Mouse (Mus musculus): Measurements from ENCODE around the gene Vmo1.
"Not testable (repeated sequence)": the region's sequence is repeated elsewhere in the genome, so short reads cannot be mapped to it uniquely, and the experiment has no call there.

Gene Vmo1

GRCm38 (mm10) chr11:70518923-70519322 is 4.5 kb upstream of the Vmo1 start, which contains the start of gene Gltpd2:
Gene Gltpd2 (plus strand): TSS chr11:70519196.
- no peak for DNase-seq

DNA sequence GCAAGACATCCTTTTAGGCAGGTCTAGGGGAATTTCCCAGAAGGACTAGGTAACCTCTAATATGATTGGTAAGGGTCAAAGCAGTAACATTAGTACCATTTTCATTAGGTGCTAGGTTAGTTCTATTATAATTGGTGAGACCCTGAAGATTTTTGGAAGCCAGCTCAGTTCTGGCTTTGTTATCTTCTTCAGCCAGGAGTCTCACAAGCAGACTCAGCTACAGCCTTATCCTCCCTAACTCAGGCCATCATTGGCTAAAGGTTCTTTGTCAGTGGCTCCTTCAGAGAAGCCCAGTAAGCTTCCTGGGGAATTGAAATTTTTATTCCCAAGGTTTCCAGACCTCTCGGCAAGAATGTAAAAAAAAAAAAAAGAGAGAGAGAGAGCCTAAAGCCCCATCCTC is 4.0 kb upstream of the Vmo1 start:
- DNase-seq: no peak

GRCm38 (mm10) chr11:70516352-70516751 is 1.9 kb upstream of the Vmo1 start:
- DNase-seq: no peak

- no peak for DNase-seq
These were observed 896 bp downstream of the Vmo1 start for GRCm38 (mm10) chr11:70513520-70513919.

DNA sequence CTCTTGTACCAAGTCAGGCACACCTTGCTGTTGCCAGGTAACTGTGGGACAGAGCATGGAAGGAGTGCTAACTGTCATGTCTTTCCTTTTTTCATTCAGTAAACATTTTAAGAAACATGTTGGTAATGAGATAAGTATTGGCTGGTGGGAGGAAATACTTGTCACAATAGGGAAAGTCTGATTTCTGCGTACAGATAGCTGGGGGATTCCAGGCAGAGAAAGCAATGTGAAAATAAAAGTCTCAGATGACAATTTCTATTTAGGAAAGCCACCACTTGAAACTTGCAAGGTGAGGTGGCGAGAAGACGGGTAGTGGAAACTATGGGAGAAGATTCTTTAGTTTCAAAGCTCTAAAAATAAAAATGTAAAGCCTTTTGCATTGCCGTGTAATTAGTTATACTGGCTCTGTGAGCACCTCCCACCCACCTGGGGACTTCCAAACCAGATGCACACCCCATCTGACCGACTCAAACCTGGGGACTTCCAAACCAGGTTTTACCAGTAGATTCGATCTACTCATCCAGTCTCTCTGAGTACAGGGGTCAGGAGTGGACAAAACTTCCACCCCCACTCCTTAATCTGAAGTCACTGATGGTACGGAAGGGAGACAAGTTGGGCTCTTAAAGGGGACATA is 1.6 kb downstream of the Vmo1 start:
- DNase-seq: no peak

- DNase-seq: no peak
These were observed 2.6 kb downstream of the Vmo1 start for GRCm38 (mm10) chr11:70511825-70512224.

GRCm38 (mm10) chr11:70511242-70511641 is 3.2 kb downstream of the Vmo1 start:
- no peak for DNase-seq

- no peak for DNase-seq
These were observed 4.5 kb downstream of the Vmo1 start for GRCm38 (mm10) chr11:70509753-70510564.

- no peak for DNase-seq
These were observed 7.4 kb downstream of the Vmo1 start for GRCm38 (mm10) chr11:70506962-70507515.

DNA sequence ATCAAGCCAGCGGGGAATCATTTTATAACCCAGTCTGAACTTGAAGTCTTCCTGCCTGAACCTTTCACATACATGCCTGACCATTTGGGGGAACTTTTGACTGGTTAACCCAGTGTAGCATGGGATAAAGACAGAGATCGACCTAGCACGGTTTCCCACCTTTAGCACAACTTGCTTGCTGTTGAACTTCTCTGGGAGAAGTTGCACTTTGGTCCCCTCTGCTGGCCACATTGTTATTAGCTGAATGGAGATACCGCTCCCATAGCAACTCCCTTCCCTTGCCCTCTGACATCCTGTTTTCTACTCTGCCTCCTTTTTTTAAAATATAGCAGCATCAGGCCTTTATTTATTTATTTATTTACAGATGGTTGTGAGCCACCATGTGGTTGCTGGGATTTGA is 8.0 kb downstream of the Vmo1 start:
- no peak for DNase-seq

GRCm38 (mm10) chr11:70504970-70505369 is 9.4 kb downstream of the Vmo1 start, which contains the start of gene Tm4sf5:
Gene Tm4sf5 (plus strand): TSS chr11:70505244.
- DNase-seq: no peak

GRCm38 (mm10) chr11:70502018-70502417 is 12.4 kb downstream of the Vmo1 start:
- DNase-seq: no peak

GRCm38 (mm10) chr11:70500476-70500812 is 14.0 kb downstream of the Vmo1 start:
- DNase-seq: no peak

GRCm38 (mm10) chr11:70499566-70500475 is 14.6 kb downstream of the Vmo1 start:
- DNase-seq: no peak

DNA sequence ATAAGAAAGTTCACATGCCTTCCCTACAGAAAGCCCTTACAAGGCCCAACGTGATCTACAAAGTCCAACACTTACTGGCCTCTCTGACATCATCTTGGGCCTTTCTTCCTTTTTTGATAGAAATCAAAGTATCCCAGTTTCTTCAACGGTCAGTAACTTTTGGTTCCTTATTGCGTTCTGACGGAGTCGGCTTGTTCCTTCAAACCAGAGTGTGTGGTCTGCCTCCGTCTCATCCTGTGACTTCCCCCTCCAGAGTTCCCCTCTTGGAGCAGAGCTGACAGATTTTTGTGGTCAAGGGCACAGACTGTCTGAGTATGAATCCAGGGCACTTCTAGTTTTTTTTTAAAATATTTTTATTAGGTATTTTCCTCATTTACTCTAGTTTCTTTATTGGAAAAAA is 24.7 kb downstream of the Vmo1 start:
- peak; percentile 74 for DNase-seq

- DNase-seq: peak; percentile 53
These were observed 25.3 kb downstream of the Vmo1 start for GRCm38 (mm10) chr11:70489138-70489537.

GRCm38 (mm10) chr11:70487816-70488215 is 26.6 kb downstream of the Vmo1 start:
- no peak for DNase-seq

DNA sequence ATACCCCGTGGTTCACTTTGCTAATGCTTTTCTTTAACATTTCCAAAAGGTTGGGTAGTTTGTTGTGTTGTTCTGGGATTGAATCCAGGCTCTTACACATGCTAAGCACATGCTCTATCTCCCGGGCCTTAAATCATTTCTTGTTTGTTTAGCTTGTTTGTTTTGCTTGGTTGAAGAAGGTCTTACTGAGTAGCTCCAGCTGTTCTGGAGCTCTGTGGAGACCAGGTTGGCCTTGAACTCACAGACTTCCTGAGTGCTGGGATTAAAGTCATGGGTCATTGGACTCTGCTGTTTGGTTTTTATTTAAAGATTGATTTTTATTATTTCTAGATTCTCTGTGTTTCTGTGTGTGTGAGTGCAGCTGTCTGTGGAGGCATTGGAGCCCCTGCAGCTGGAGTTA is 28.9 kb downstream of the Vmo1 start:
- DNase-seq: no peak

- no peak for DNase-seq
These were observed 39.4 kb downstream of the Vmo1 start for GRCm38 (mm10) chr11:70474872-70475534.

GRCm38 (mm10) chr11:70473291-70473690 is 41.1 kb downstream of the Vmo1 start:
- not testable (repeated sequence) for DNase-seq

GRCm38 (mm10) chr11:70472716-70473115 is 41.7 kb downstream of the Vmo1 start:
- DNase-seq: no peak

GRCm38 (mm10) chr11:70469764-70470163 is 44.7 kb downstream of the Vmo1 start:
- DNase-seq: no peak

Data from layer of hippocampus, adult 9-11 months (tissue).